Mouse (Mus musculus): ENCODE results near the gene Gpd2. TPM values are rescaled to one million over a fixed set of nuclear protein-coding genes. Genes with fewer than 3 reads are reported as not detected.

Gpd2 gene
- total RNA-seq, 2 experiments from 2014 or later = 125 to 144 TPM

GRCm38 (mm10) chr2:57375138-57375837 lies 137.9 kb downstream of the Gpd2 start:
- DNase-seq (ENCODE audit: low spot score in 2 of 2) = no peak

GRCm38 (mm10) chr2:57378147-57378889 lies 140.9 kb downstream of the Gpd2 start:
- DNase-seq (ENCODE audit: low spot score in 2 of 2) = no peak

GRCm38 (mm10) chr2:57384625-57385024 lies 147.2 kb downstream of the Gpd2 start:
- DNase-seq (ENCODE audit: low spot score in 2 of 2) = no peak

- DNase-seq (ENCODE audit: low spot score in 2 of 2) = no peak
These were observed 150.4 kb downstream of the Gpd2 start for GRCm38 (mm10) chr2:57387816-57388215.

- no peak for DNase-seq (ENCODE audit: low spot score in 2 of 2)
These were observed 157.6 kb downstream of the Gpd2 start for GRCm38 (mm10) chr2:57395071-57395470.

GRCm38 (mm10) chr2:57396061-57396460 lies 158.6 kb downstream of the Gpd2 start:
- DNase-seq (ENCODE audit: low spot score in 2 of 2) = no peak

GRCm38 (mm10) chr2:57397727-57398126 lies 160.3 kb downstream of the Gpd2 start:
- DNase-seq (ENCODE audit: low spot score in 2 of 2) = peak in 1 of 2 experiments; percentile 26

- no peak for DNase-seq (ENCODE audit: low spot score in 2 of 2)
These were observed 170.1 kb downstream of the Gpd2 start for GRCm38 (mm10) chr2:57407414-57408019.

GRCm38 (mm10) chr2:57408413-57408812 lies 171.0 kb downstream of the Gpd2 start:
- no peak for DNase-seq (ENCODE audit: low spot score in 2 of 2)

GRCm38 (mm10) chr2:57411551-57411950 lies 174.1 kb downstream of the Gpd2 start:
- no peak for DNase-seq (ENCODE audit: low spot score in 2 of 2)

- DNase-seq (ENCODE audit: low spot score in 2 of 2) = no peak
These were observed 177.2 kb downstream of the Gpd2 start for GRCm38 (mm10) chr2:57414550-57415160.

- DNase-seq (ENCODE audit: low spot score in 2 of 2) = no peak
These were observed 179.3 kb downstream of the Gpd2 start for GRCm38 (mm10) chr2:57416711-57417110.

Other genes starting within 250 kb of the Gpd2 start
- gene Nr4a2, start 113.6 kb upstream of the Gpd2 start, total RNA-seq (2021) = 10 to 100 TPM; 29.7 to 41.7 TPM